Mouse (Mus musculus) forebrain, embryonic 15.5 days (tissue): ENCODE measurements at regions not wholly inside any gene's neighbourhood (a gene's known extent, or its start where the extent isn't known, plus 50 kb on each side); places are given as distances from the start of the nearest gene placed in this dataset.

ENCODE experiments used
- ATAC-seq: fragments of 200-750 bp; cut with Nextera tagmentation; replicated peaks from 2 replicates; pipeline ENCODE4 v1.8.0; 2017; ENCODE audit warnings: mild to moderate bottlenecking, moderate TSS enrichment, moderate library complexity
- H3K27ac ChIP-seq: fragments of 300-500 bp; sonication (generic); replicated peaks from 2 replicates; pipeline ENCODE4 v1.5.1; 2015; ENCODE audit warnings: mild to moderate bottlenecking, inconsistent platforms
- H3K27me3 ChIP-seq: fragments of 300-500 bp; sonication (generic); 2 replicates; pipeline ENCODE4 v1.6.1; 2015; ENCODE audit warnings: inconsistent platforms
- H3K36me3 ChIP-seq: fragments of 300-500 bp; sonication (generic); 2 replicates; pipeline ENCODE4 v1.6.1; 2015; ENCODE audit warnings: mild to moderate bottlenecking, inconsistent platforms
- H3K4me1 ChIP-seq: fragments of 300-500 bp; sonication (generic); 2 replicates; pipeline ENCODE4 v1.6.1; 2015; ENCODE audit warnings: inconsistent platforms
- H3K4me2 ChIP-seq: fragments of 300-500 bp; sonication (generic); replicated peaks from 2 replicates; pipeline ENCODE4 v1.6.1; 2015; ENCODE audit warnings: mild to moderate bottlenecking, inconsistent platforms
- H3K4me3 ChIP-seq: fragments of 300-500 bp; sonication (generic); 2 replicates; pipeline ENCODE4 v1.5.1; 2015; ENCODE audit warnings: mild to moderate bottlenecking, inconsistent platforms
- H3K9ac ChIP-seq: fragments of 300-500 bp; sonication (generic); replicated peaks from 2 replicates; pipeline ENCODE4 v1.6.1; 2015; ENCODE audit warnings: mild to moderate bottlenecking, inconsistent platforms
- H3K9me3 ChIP-seq: fragments of 300-500 bp; sonication (generic); 2 replicates; pipeline ENCODE4 v1.6.1; 2016; ENCODE audit warnings: inconsistent platforms
- WGBS: fragments of 180-500 bp; shearing (Covaris S2); methylation state at CpG from one replicate; pipeline ENCODE4 v1.1.7; 2015; ENCODE audit warnings: mixed read lengths; 5-methylcytosine and 5-hydroxymethylcytosine counted together

DNA sequence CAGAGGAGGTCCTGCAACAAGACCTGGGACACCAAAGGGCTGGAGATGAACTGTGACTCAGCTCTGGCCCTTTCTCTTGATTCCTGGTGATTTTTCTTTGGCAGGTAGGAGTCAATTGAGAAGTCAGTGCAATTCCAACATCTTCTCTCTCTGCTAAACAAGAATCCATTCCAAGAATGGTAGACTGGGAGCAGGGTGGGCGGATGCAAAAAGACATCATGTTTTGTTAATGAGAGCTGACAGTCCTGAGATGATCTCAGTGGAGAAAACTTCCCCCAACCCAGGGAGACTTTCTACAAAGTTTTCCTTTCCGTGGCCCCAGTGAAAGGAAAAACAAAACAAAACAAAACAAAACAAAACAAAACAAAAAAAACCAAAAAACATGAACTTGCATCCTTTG is 52.2 kb upstream of the Lmcd1 start:
- 90% methylated on average over 2 of the region's 2 CpGs for WGBS
- H3K4me3 ChIP-seq, result no peak overlapping the region
- H3K27me3 ChIP-seq, result no peaks in the 10 kb centered on the region
- no peaks in the 10 kb centered on the region for H3K4me1 ChIP-seq
- no peaks in the 10 kb centered on the region for H3K9me3 ChIP-seq
- H3K27ac ChIP-seq, result no peak overlapping the region
- H3K4me2 ChIP-seq, result no peak overlapping the region
- H3K9ac ChIP-seq, result no peak overlapping the region
- no peak for ATAC-seq
- no peaks in the 10 kb centered on the region for H3K36me3 ChIP-seq

DNA sequence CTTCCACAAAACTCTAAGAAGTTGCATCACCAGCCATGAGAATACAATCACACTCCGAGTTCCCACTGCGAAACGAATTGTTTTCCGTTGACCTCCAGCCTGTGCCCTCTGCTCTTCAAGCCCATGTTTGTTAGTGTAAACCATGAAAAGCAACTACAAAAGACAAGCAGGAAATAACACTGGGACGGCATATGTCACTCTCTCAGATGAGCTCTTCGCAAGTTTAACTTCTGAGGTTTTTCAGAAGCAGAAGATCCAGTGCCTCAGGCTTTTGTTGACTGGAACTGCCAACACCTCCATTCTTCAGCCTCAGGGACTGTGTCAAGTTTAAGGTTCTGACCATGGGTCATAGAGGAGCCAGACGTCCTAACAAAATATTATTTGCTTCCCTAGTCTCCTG is 50.2 kb upstream of the Lmcd1 start:
- Histone ChIP-seq H3K36me3 (no peaks in the 10 kb centered on the region), H3K4me1 (no peaks in the 10 kb centered on the region), H3K4me2 (no peak overlapping the region), H3K9ac (no peak overlapping the region), H3K4me3 (no peak overlapping the region), H3K27ac (no peak overlapping the region), H3K27me3 (no peaks in the 10 kb centered on the region), H3K9me3 (no peaks in the 10 kb centered on the region)
- 90% methylated on average over 7 of the region's 7 CpGs for WGBS
- no peak for ATAC-seq
